Mouse (Mus musculus) left cerebral cortex, adult 8-10 months (tissue): ENCODE measurements around the gene Ttc7b. TPM values are rescaled to one million over a fixed set of nuclear protein-coding genes. Genes with fewer than 3 reads are reported as not detected.

Source experiments
- DNase-seq, 2 experiments: peaks; one replicate each; pipeline ENCODE4 v3.0.0; 2022; ENCODE audit warnings: low spot score in 2 of 2
- total RNA-seq, 4 experiments: library from RNA; stranded (reverse); gene quantifications; 2 replicates each; pipeline ENCODE4 v1.2.4; 2022

Gene Ttc7b
- total RNA-seq, 4 experiments from 2014 or later = 197 to 225 (median 213) TPM

DNA sequence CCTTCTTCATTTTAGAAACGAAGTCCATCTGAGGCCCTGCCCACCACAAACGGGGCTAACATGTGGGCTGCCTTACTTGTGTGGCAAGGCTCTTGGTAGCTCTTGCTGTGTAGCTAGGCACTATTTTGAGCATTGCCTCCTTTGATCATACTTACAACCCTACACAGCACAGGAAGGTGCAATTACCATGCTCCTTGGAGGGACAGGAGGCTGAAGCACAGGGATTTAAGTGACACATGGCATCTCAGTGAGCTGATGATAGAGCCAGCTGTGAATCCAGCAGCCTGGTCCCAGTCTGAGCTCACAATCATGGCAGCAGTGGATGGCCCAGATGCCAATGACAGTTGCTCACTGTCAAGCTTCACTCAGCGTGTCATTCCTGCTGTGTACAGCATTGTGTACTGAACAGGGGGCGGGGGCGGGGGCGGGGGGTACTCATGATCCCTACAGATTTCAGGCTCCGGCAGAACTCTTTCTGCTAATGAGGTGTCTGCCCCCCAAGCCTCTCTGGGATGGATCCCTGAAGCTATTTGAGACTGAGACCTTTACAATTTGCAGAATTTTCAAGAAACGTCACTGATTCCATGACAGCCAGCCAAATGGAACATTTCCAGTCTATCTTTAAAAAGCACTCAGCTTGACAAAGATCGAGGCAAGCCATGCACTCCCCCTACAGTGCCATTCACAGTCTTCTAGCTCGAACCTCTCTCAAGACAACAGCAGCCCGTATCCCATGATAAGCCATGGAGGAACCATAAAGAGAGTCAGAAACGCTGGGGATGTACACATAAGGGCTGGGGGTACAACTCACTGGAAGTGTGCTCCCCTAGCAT, 130.5 kb downstream of the Ttc7b start:
- no peak for DNase-seq

DNA sequence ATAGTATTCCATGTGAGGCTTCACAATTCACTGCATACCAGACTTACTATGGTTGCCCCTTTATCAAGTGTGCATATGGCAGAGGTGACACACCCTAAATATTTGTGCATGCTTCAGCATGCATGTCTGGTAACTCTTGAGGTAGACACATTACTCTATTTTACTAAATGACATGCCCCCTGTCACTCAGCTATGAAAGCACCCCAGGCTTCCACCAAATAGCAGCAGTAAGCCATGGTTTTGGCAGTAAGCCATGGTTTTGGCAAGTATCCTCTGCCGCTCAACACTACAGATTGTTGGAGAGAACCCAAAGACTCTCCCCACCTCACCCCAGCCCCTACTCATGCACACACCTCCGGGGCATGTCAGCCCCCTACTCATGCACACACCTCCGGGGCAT, 134.4 kb downstream of the Ttc7b start:
- no peak for DNase-seq

DNA sequence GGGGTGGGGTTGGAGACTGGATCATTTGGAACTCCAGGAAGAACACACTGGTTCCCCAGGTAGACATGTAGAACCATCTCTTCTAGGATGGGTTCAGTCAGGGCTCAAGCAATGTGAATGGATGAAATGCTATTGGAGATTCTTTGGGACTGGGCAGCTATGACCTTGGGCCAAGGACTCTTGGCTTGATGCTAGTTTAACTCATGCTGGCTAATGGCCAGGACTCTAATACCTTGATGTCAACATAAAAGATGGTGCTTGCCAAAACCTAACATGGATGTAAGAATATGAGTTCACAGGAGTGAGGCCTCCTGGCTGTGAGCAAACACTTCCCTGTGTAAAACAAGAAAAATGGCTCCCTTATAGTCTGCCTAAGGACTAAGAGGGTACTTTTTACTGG, 138.1 kb downstream of the Ttc7b start:
- no peak for DNase-seq

DNA sequence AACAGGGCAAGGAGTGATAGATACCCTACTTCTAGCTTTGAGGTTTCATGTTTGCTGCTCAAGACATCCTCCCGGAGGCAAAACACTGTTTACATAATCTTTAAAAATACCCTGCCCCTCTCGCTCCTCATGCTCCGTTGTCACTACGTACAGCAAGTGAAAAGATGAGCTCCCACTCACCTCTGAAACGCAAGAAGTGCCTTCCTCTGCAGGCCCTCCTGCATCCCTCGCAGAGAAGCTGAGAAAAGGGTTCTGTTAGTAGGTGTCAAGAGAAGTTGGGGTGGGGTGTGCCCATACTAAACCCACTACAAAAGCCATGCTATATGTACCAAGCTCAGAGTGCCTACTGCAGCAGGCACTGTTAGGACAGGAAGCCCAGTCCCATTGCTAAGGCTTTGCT, 138.7 kb downstream of the Ttc7b start:
- peak in 1 of 2 experiments; percentile 56 for DNase-seq

DNA sequence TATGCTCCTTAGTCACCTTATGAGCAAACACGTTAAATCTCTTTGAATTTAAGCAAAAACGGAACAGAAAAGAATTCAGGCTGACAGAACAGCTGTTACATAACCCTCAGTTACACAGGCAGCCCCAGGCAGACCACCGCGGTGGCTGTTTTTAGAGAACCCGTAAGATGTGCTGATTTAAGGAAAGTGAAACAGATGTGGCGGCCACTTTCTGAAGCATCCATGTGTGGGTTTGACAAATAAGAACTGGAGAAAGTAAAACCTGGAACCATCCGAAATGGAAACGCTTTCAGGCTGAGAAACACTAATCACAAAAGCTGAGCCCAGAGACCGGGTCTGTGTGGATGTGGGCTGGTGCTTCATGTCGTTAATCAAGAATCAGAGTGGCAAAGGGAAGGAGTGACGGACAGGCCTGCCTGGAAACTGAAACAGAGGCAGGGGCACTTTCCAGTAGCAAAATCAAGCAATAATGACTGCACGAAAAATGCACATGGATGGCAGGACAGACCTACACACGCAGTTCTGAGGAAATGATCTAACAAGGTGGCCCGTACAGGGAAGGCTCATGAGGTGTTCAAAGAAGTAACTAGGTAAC, 139.8 kb downstream of the Ttc7b start:
- DNase-seq = no peak

DNA sequence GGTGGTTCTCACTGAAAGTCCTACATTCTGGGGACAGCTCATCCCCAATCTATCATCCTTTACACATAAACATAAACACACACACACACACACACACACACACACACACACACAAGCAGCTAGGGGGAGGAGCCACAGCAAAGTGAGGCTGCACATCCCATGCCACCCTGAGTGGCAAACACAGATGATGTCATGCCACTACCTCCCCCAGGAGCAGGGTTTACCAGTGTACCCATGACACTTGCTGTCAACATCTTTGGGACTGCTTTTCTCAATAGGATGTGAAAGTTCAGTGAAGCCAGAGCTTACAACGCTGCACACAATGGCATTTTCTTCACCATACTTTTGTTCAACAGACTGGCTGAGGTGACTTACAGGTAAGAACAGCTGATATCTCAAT, 140.8 kb downstream of the Ttc7b start:
- DNase-seq = no peak

DNA sequence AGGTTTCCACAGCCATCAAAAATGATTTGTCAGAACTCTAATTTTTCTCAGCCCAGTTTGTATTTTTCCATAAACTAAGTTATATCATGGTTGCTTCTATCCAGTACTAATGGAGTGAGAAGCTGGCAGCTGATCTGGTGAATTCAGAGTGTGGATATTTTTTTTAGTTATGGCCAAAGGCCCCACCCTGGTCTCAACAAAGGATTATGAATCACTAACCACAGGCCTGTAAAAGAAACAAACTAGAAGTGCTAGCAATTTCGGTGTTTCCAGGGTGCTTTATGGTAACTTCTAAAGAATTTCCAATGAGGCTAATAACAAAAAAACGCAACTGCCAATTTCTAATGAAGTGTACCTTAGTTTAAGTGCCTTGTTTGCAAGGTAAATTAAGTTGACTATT, 142.4 kb downstream of the Ttc7b start:
- no peak for DNase-seq

DNA sequence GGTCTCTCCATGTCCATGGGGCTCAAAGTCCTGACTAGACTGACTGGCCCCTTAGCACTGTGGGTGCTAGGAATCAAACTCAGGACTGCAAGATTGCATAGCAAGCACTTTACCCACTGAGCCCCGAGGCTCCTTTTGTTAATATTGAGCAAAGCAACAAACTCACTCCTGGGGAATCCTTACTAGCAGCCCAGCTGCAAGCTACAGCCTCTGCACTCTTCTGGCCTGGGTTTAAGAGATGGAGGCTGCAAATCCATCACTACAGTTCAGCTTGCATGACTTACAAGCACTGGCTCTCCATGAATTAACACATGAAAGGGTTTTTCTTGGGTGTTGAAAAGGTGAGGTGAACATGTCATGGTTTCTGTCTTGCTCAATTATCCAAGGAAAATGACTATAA, 142.8 kb downstream of the Ttc7b start:
- DNase-seq = no peak

DNA sequence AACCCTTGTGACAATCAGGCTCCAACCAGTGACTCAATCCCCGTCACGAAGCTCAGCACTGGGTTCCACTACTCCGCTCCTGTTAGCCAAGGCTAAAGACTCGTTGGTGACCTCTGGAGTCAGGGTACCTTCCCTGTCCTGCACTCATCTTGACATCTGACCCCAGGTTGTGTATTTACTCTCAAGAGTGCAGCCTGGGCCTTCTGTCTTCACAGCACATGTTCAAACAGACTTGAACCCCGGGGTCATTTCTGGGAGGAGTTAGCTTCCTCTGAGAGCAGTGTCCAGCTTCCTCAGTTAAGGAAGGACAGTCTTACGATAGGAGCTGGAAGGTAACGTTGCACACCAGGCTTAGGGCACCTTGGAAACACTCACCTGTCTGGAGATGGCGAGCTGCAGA, 144.8 kb downstream of the Ttc7b start:
- DNase-seq = no peak

DNA sequence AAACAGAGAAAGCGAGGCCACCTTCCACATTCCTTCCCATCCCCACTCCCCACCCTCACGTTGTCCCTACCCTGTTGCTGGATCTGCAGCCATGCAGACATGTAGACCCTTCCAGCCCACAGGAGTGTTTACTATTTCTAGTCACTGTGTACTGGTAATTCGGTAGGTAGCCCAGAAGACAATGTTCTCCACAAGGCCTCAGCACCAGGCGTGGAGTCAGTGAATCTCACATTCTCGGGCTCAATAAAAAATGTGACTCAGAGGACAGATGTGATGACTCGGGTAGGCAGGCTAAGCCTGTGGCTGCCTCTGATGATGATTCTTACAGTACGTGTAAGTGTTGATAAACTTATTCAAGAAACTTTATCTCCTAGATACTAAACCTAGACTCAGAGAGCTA, 147.8 kb downstream of the Ttc7b start:
- no peak for DNase-seq

DNA sequence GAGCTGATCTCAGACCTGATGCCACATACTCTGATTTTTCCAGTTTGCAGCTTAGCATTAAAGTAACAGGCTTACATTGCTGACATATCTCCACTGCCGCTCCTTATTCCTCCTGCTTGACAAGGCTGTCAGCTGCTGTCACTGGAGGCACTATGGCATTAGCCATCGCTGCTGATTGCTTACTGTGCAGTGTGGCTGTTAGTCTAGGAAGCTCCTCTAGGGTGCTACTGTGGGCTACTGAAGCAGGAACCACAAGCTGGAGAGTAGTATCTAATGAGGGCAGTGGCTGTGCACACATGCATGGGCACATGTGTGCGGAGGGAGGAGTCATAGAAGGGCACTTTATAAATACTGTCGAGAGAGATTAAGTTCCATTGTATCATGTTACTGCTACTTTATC, 148.6 kb downstream of the Ttc7b start:
- DNase-seq = no peak

DNA sequence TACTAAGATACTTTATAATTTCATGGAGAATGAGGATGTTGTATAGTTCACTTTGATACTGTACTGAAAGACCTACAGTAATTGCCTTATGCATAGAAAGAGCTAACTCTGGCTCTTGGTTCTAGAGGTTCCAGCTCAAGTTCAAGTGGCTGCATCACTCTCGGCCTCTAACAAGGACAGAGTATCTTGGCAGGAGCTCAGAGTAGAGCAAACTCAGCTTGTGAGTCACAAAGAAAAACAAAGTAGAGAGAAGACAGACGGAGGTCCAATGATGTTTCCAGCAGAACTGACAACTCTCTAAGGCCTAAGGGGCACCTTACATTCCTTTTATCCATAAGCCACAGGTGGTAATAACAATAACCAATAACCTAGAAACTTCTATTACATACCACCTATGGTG, 150.8 kb downstream of the Ttc7b start:
- no peak for DNase-seq

DNA sequence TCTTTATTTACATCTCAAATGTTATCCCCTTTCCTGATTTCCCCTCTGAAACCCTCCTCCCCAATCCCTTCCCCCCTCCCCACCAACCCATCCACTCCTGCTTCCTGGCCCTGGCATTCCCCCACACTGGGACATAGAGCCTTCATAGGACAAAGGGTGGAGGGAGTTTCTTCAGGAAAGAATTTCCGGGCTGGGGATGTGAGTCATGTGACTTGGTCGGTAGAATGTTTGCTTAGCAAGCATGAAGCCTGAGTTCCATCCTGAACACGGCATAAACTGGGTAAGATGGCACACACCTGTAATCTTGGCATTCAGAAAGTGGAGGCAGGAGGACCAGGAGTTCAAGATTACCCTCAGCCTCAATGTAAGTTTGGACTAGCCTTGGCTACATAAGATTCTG, 151.4 kb downstream of the Ttc7b start:
- DNase-seq = no peak

DNA sequence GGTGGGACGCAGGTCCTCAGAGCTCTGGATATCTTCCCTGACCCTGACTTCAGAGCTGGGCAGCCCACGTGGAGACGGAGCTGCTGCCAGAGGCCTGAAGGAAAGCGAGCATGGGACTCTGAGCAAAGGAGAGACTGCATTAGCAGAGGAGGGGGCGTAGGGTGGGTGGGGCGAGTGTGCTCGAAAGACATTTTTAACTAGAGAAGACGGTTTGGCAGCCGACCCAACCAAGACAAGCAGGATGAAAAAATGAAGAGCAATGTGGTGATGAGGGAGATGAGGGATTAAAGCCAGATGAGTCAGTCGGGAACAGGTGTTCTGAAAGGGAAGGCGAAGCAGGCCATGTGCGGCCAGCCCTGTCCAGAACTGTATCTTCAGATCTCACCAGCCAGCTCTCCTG, 159.3 kb downstream of the Ttc7b start:
- DNase-seq = peak in 1 of 2 experiments; percentile 91

DNA sequence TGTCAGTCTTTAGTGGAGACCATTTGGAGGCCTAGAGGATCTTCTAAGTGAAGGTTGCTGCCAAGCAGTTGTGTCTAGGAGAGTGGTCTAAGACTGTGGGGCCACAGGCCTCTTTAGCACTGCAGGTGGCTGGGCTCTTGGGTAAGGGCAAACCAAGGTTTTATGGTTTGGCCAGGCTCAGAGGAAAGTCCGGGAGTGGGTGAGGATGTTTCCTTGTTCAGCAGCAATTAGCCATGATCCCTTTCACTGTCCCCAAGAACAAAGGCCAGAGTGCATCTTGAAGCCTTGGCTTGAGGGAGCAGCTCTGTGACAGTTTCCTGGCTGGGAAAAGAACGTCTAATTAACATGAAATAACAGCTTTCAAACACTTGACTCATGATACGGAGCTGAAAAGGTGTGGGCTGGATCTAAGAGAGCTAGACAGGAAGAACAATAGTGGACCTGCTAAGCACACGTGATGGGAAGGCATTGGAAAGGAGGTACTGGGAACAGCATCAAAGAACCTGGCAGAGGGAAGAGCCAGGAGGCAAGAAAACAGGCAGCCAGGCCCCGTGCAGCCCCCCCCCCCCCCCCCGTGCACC, 162.5 kb downstream of the Ttc7b start:
- DNase-seq = no peak

DNA sequence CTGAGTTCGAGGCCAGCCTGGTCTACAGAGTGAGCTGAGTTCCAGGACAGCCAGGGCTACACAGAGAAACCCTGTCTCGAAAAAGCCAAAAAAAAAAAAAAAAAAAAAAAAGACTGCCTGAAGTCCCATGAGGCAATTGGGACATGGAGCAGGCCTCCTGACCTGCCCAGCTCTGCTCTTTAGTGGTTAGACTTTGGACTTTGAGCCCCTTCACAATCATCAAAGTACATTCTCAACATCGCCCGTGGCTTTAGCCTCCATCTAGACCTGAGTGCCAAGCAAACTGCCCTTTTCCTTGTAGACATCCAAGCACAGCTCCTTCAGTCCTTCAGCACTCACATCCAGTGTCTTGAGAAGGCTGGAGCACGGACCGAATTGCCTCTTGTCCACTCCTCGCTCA, 164.2 kb downstream of the Ttc7b start:
- no peak for DNase-seq

DNA sequence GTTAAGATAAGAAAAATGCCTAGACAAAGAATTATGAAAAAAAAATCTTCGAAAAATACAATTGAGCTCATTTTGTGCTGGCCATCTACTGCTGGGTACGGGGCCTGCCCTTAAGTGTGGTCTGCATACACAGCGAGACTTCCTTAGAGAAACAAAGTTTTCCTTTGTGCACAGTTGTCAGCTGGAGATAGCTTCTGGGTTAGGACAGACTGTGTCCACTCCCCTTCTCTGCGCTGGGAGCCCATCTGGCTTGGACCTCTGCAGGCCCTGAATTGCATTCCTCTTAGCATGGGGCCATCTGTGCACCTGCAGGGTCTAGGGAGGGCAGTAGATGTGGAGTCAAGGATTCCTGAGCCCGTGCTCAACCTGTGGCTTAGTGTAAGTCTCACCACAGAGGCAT, 165.1 kb downstream of the Ttc7b start:
- no peak for DNase-seq

DNA sequence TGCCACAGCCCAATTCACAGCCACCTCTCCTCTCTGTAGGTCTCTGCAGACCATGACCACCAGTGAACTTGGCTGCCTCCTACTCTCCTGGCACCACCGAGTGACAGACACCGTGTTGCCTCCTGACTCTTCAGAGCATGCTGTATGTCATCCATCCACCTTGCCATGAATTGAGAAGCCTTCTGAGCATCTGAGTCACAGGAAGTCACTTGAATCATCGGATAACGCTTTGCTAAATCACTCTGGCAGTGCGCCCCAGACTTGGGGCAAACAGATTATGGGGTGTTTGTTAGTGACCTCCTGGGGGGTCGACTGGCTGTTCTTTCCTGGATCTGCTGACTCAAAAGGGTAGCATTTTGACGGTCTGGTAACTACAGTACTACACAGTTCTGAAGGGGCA, 166.7 kb downstream of the Ttc7b start:
- peak in 1 of 2 experiments; percentile 40 for DNase-seq

DNA sequence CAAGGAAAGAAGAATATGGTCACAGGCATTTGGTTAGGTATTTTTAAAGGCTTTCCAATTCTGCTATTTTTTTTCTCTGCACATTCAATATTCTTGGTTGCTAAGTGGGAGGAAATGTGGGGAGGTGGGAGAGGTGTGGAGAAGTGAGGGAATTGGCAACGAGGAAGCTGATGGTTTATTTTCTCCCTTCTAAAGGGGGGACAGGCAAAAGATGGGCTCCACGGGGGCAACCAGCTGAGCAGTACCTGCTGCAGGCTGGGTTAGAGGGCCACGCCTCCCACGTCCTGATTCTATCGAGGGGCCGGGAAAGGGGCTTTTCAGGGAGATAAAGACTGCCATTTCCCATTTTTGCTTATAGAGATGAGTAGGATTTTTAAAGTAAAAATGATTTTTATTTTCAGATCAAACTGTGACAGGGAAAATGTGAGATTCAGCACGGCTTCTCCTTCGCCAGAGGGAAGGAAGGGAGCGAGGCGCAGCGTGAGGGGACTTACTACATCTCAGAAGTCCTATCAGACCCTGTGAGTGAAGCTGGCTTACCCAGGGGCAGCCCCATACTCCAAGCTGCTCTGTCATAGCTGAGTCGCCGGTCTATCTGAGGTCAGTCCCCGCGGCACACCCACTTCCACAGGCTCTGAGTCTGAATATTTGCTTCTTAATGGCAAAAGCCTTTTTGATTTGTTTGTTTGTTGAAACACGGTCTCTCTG, 167.4 kb downstream of the Ttc7b start:
- no peak for DNase-seq

DNA sequence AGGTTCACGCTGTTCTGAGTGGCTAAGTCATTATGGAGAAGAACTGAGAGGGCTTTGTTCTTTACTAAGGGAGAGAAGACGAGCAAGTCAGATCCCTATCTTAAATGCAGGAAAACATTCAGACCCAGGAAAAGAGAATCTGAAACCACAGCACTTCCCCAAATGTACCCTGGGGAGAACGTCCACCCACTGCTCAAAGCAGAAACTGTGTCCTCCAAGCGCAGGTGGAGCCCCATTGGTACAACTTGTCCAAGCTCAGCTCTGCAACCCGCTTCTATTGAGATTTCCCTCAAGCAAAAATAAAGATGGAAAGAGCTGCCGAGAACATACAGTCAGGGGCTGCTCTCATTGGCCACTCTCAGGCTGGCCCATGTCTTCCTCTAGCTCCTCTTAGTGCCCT, 168.5 kb downstream of the Ttc7b start:
- DNase-seq = no peak

DNA sequence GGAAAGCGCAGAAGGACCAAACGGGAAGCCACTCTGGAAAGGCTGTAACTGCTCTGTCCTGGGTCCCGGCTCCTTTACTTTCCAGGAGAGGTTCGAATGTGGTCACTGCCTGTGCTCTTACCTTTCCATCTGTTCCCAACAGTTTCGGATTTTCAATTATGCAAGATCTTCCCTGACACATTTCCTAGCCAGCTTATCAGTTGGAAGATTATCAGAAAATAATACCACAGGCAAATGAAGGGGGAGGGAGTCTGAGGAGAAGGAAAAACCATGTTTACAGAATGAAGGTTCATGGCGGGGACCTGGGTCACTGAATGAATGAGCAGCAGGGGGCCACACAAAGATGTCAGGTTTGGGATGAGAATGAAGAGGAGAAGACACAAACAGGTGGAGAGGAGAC, 177.1 kb downstream of the Ttc7b start:
- no peak for DNase-seq

DNA sequence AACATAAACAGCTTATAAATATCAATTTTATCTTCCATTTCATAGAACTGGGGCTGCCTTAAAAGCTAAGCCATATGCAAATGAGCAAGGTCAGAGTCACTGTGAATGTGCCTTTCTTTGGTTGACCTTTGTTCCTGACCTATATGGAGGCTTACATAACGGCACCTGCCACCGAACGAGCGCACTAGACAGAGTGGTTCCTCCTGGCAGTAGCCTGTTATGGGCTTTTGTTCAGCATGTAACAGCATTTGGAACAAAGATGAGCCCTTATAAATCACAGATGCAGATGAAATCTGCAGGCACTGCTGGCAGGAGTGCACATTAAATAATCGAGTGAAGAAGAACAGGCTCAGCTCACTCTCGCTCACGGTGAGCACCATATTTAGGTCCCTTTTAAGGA, 179.0 kb downstream of the Ttc7b start:
- DNase-seq = no peak
